Mouse (Mus musculus) neural tube, embryonic 11.5 days (tissue): ENCODE measurements around the gene Git2. TPM values are rescaled to one million over a fixed set of nuclear protein-coding genes. Genes with fewer than 3 reads are reported as not detected.

ENCODE experiments used
- ATAC-seq: fragments of 200-750 bp; cut with Nextera tagmentation; 2 replicates; pipeline ENCODE4 v1.8.0; 2017; ENCODE audit warnings: moderate number of reproducible peaks, mild to moderate bottlenecking, moderate TSS enrichment, moderate library complexity; ENCODE audit not compliant: insufficient read depth, low FRiP score, low TSS enrichment
- DNase-seq: peaks from one replicate; pipeline ENCODE4 v3.0.0-alpha.2; 2015; ENCODE audit warnings: low spot score
- H3K27ac ChIP-seq: fragments of 300-500 bp; sonication (generic); 2 replicates; pipeline ENCODE4 v1.5.1; 2014; ENCODE audit warnings: low read depth, mild to moderate bottlenecking, low read length
- H3K27me3 ChIP-seq: fragments of 300-500 bp; sonication (generic); 2 replicates; pipeline ENCODE4 v1.6.1; 2014; ENCODE audit warnings: mild to moderate bottlenecking, low read length, mixed read lengths; ENCODE audit not compliant: control insufficient read depth, insufficient read depth
- H3K36me3 ChIP-seq: fragments of 300-500 bp; sonication (generic); 2 replicates; pipeline ENCODE4 v1.6.1; 2014; ENCODE audit warnings: mild to moderate bottlenecking, low read length, moderate library complexity, mixed read lengths; ENCODE audit not compliant: control insufficient read depth, insufficient read depth
- H3K4me1 ChIP-seq: fragments of 300-500 bp; sonication (generic); 2 replicates; pipeline ENCODE4 v1.6.1; 2014; ENCODE audit warnings: low read length, mixed read lengths; ENCODE audit not compliant: control insufficient read depth, insufficient read depth
- H3K4me2 ChIP-seq: fragments of 300-500 bp; sonication (generic); 2 replicates; pipeline ENCODE4 v1.6.1; 2014; ENCODE audit warnings: low read depth, mild to moderate bottlenecking, moderate library complexity
- H3K4me3 ChIP-seq: fragments of 300-500 bp; sonication (generic); 2 replicates; pipeline ENCODE4 v1.5.1; 2014; ENCODE audit warnings: low read depth, low read length
- H3K9ac ChIP-seq: fragments of 300-500 bp; sonication (generic); 2 replicates; pipeline ENCODE4 v1.6.1; 2014; ENCODE audit warnings: mild to moderate bottlenecking, low read length
- H3K9me3 ChIP-seq: fragments of 300-500 bp; sonication (generic); 2 replicates; pipeline ENCODE4 v1.6.1; 2016; ENCODE audit warnings: low read length; ENCODE audit not compliant: control insufficient read depth
- WGBS: fragments of 180-500 bp; shearing (Covaris S2); extraction: QIAGEN DNeasy Blood & Tissue Kit; methylation state at CpG from one replicate; pipeline ENCODE4 v1.1.7; 2014; 5-methylcytosine and 5-hydroxymethylcytosine counted together
- polyA plus RNA-seq: library from polyadenylated mRNA; unstranded; fragments of >200 nt; fragmentation: Nextera tagmentation; extraction: Ambion mirVana; gene quantifications from 2 replicates; pipeline ENCODE4 v1.2.1, GENCODE M21; 2014

Gene Git2
- polyA plus RNA-seq, 1 experiment from 2014 or later, result 35.1 TPM

DNA sequence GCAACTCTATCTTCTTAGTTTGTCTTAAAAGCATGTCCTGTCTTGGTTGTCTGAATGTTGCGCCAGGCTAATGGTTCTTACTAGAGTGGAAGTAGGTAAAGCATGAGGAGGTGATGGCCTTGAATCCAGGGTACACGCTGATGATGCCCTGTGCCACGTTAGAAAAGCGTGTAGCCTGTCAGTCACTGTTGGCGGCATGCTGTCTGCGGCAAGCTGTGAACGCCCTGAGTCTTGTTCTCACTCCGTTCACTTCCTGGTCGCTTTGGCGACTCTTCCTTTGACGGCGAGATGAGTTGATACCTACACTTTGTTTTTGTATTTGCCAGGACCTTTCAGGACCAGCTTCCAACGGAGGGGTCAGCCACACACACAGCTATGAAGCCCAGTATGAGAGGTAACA is 27.9 kb upstream of the Git2 start:
- Histone ChIP-seq H3K36me3 (peaks cover 17% of the 10 kb centered on the region), H3K27me3 (no peaks in the 10 kb centered on the region), H3K4me3 (no peak overlapping the region), H3K27ac (no peak overlapping the region), H3K4me2 (no peak overlapping the region), H3K4me1 (no peaks in the 10 kb centered on the region), H3K9me3 (no peaks in the 10 kb centered on the region), H3K9ac (no peak overlapping the region)
- WGBS, result 94% methylated on average over 13 of the region's 13 CpGs
- ATAC-seq, result no peak
- DNase-seq, result no peak

DNA sequence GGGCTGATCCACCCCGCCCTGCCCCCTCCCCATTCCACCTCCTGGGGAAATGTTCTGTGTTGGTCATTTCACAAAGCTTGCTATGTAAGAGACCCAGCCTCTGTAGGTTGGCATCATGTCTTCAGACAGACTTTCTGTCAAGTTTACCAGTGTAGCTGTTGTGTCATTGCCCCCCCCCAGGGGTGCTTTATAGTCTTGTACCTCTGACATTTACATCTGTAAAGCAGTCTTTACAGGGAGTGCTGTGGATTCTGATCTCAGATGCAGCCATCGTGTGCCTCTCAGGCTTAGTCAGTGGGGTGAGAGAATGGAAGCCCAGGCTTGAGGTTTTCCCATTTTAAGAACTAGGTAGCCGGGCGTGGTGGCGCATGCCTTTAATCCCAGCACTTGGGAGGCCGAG is 26.5 kb upstream of the Git2 start:
- no peaks in the 10 kb centered on the region for H3K4me1 ChIP-seq
- H3K36me3 ChIP-seq, result peaks cover 16% of the 10 kb centered on the region
- no peak overlapping the region for H3K9ac ChIP-seq
- 87% methylated on average over 6 of the region's 6 CpGs for WGBS
- no peak for ATAC-seq
- H3K9me3 ChIP-seq, result no peaks in the 10 kb centered on the region
- no peak overlapping the region for H3K4me3 ChIP-seq
- no peaks in the 10 kb centered on the region for H3K27me3 ChIP-seq
- H3K27ac ChIP-seq, result no peak overlapping the region
- no peak overlapping the region for H3K4me2 ChIP-seq
- DNase-seq, result no peak

- Histone ChIP-seq H3K4me3 (no peak overlapping the region), H3K4me1 (peaks cover 4% of the 10 kb centered on the region), H3K27ac (no peak overlapping the region), H3K27me3 (no peaks in the 10 kb centered on the region), H3K4me2 (no peak overlapping the region), H3K9me3 (no peaks in the 10 kb centered on the region), H3K9ac (no peak overlapping the region), H3K36me3 (peaks cover 16% of the 10 kb centered on the region)
- 9% methylated on average over 8 of the region's 8 CpGs for WGBS
- ATAC-seq (no peak), DNase-seq (peak; percentile 42)
Measured at GRCm38 (mm10) chr5:114801049-114801448, 25.7 kb upstream of the Git2 start.

GRCm38 (mm10) chr5:114799848-114800247 is 24.5 kb upstream of the Git2 start:
- no peak overlapping the region for H3K9ac ChIP-seq
- no peak overlapping the region for H3K4me2 ChIP-seq
- ATAC-seq (no peak), DNase-seq (no peak)
- 90% methylated on average over 11 of the region's 11 CpGs for WGBS
- no peak overlapping the region for H3K4me3 ChIP-seq
- peaks cover 10% of the 10 kb centered on the region for H3K4me1 ChIP-seq
- peaks cover 14% of the 10 kb centered on the region for H3K36me3 ChIP-seq
- H3K27me3 ChIP-seq, result no peaks in the 10 kb centered on the region
- no peak overlapping the region for H3K27ac ChIP-seq
- H3K9me3 ChIP-seq, result no peaks in the 10 kb centered on the region

- no peaks in the 10 kb centered on the region for H3K9me3 ChIP-seq
- H3K4me1 ChIP-seq, result peaks cover 12% of the 10 kb centered on the region
- WGBS, result 84% methylated on average over 8 of the region's 8 CpGs
- H3K9ac ChIP-seq, result no peak overlapping the region
- H3K4me3 ChIP-seq, result no peak overlapping the region
- H3K27ac ChIP-seq, result no peak overlapping the region
- H3K27me3 ChIP-seq, result no peaks in the 10 kb centered on the region
- no peak for ATAC-seq
- H3K36me3 ChIP-seq, result no peaks in the 10 kb centered on the region
- H3K4me2 ChIP-seq, result no peak overlapping the region
- no peak for DNase-seq
Measured at GRCm38 (mm10) chr5:114797253-114797652, 21.9 kb upstream of the Git2 start.

DNA sequence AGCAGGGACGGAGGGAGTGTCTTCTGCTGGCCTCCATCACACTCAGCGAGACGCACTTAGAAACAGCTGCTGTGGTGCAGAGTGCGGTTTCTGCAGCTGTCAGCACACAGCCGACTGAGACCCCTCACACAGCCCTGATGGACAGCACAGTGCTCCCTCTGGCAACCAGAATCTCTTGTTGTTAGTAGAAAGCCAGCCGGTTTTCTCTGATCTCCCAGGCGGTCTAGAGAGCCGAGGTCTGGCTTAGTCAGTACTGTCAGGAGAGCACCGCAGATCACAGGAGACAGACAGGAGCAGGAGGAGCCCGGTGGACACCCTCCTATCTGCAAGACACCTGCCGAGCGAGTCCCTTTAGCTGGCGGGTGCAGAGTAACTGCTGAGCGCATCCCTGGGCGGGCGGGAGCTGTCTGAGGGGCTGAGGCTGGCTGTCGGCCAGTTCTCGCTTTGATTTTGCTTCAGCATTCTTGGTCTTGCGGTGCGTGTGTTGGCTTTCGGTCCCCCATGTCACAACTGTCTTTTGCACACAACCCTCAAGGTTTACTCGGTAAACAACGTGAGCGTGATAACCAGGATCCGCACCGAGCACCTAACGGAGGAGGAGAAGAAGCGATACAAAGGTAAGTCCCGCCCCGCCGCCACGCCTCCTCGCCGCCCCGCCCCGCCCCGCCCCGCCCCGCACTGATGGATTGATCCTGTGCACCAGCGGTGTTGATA is 21.1 kb upstream of the Git2 start:
- 3% methylated on average over 40 of the region's 40 CpGs for whole genome bisulfite sequencing
- peak overlapping the region; percentile 52 for H3K4me2 ChIP-seq
- peak overlapping the region; percentile 24 for H3K4me3 ChIP-seq
- H3K36me3 ChIP-seq, result no peaks in the 10 kb centered on the region; the same call in 1 of the 2 replicates
- peaks cover 12% of the 10 kb centered on the region for H3K4me1 ChIP-seq
- no peaks in the 10 kb centered on the region for H3K9me3 ChIP-seq
- H3K9ac ChIP-seq, result peak overlapping the region; percentile 19; the same call in 1 of the 2 replicates
- ATAC-seq, result peak; percentile 45; the same call in 1 of the 2 replicates
- peak overlapping the region; percentile 64; the same call in 1 of the 2 replicates for H3K27ac ChIP-seq
- DNase-seq, result peak; percentile 44
- no peaks in the 10 kb centered on the region for H3K27me3 ChIP-seq

DNA sequence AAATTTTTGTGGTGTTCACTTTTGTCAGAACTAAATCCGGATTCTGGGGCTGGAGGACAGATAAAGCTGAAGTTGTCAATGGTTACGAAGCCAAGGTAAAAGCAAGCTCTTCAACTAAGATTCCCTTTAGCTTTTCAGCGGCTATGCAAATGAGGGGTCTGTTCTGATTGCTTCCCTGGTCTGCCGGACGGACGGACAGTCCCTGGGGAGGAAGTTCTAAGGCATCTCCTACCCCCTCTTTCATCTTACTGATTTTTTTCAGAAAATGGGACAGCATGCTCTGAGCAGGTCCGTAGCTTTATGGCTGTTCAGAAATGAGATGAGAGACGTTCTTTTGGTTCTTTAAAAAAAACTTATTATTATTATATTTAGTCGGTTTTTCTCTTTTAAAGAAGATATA is 20.3 kb upstream of the Git2 start:
- ATAC-seq (no peak), DNase-seq (no peak)
- no peaks in the 10 kb centered on the region for H3K9me3 ChIP-seq
- no peak overlapping the region for H3K4me3 ChIP-seq
- peaks cover 2% of the 10 kb centered on the region; the same call in 1 of the 2 replicates for H3K36me3 ChIP-seq
- H3K27ac ChIP-seq, result no peak overlapping the region
- H3K27me3 ChIP-seq, result no peaks in the 10 kb centered on the region
- 59% methylated on average over 9 of the region's 9 CpGs for WGBS
- H3K9ac ChIP-seq, result no peak overlapping the region
- peaks cover 12% of the 10 kb centered on the region for H3K4me1 ChIP-seq
- no peak overlapping the region for H3K4me2 ChIP-seq

GRCm38 (mm10) chr5:114795231-114795630 is 19.9 kb upstream of the Git2 start:
- H3K27ac ChIP-seq, result no peak overlapping the region
- H3K36me3 ChIP-seq, result peaks cover 2% of the 10 kb centered on the region; the same call in 1 of the 2 replicates
- WGBS, result 24% methylated on average over 9 of the region's 9 CpGs
- no peak overlapping the region for H3K9ac ChIP-seq
- peaks cover 12% of the 10 kb centered on the region for H3K4me1 ChIP-seq
- H3K4me2 ChIP-seq, result no peak overlapping the region
- no peak for ATAC-seq
- no peaks in the 10 kb centered on the region for H3K9me3 ChIP-seq
- H3K27me3 ChIP-seq, result no peaks in the 10 kb centered on the region
- DNase-seq, result peak; percentile 35
- no peak overlapping the region for H3K4me3 ChIP-seq

GRCm38 (mm10) chr5:114794609-114795008 is 19.3 kb upstream of the Git2 start:
- Histone ChIP-seq H3K27ac (no peak overlapping the region), H3K4me2 (no peak overlapping the region), H3K4me1 (peaks cover 12% of the 10 kb centered on the region), H3K9ac (no peak overlapping the region), H3K36me3 (peaks cover 2% of the 10 kb centered on the region; the same call in 1 of the 2 replicates), H3K9me3 (no peaks in the 10 kb centered on the region), H3K27me3 (no peaks in the 10 kb centered on the region), H3K4me3 (no peak overlapping the region)
- no peak for ATAC-seq
- WGBS, result 68% methylated on average over 4 of the region's 4 CpGs
- no peak for DNase-seq
